Mouse (Mus musculus) spleen, adult 2 months (tissue): Measurements from ENCODE around the gene Ilf2. TPM values are rescaled to one million over a fixed set of nuclear protein-coding genes. Genes with fewer than 3 reads are reported as not detected.

ENCODE experiments used
- DNase-seq, 2 experiments: peaks; one replicate each; pipeline versions ENCODE4 v3.0.0 to v3.0.0-alpha.2; 2012 to 2021; ENCODE audit warnings: low spot score in 2 of 2, low read depth in 1 of 2
- H3K27ac ChIP-seq: fragments of 200-500 bp; 2 replicates; pipeline ENCODE4 v1.5.1; 2012; ENCODE audit warnings: low read length, inconsistent platforms; ENCODE audit not compliant: insufficient read depth
- H3K27me3 ChIP-seq: fragments of 200-500 bp; 2 replicates; pipeline ENCODE4 v1.6.1; 2012; ENCODE audit warnings: mild to moderate bottlenecking, moderate library complexity, low read length, inconsistent platforms; ENCODE audit not compliant: control insufficient read depth, insufficient read depth
- H3K36me3 ChIP-seq: fragments of 200-500 bp; 2 replicates; pipeline ENCODE4 v1.6.1; 2012; ENCODE audit warnings: mild to moderate bottlenecking, low read length, inconsistent platforms; ENCODE audit not compliant: control insufficient read depth, insufficient read depth
- H3K4me1 ChIP-seq: fragments of 200-500 bp; 2 replicates; pipeline ENCODE4 v1.6.1; 2011; ENCODE audit warnings: inconsistent platforms; ENCODE audit not compliant: control insufficient read depth, insufficient read depth, insufficient read length
- H3K4me3 ChIP-seq: fragments of 200-500 bp; 2 replicates; pipeline ENCODE4 v1.5.1; 2011; ENCODE audit warnings: mild to moderate bottlenecking, inconsistent platforms; ENCODE audit not compliant: insufficient read depth, insufficient read length; ENCODE audit errors: extremely low read depth
- CTCF ChIP-seq: fragments of 200-500 bp; IDR thresholded peaks from 2 replicates; pipeline ENCODE4 v1.5.1; 2011; ENCODE audit warnings: mild to moderate bottlenecking, inconsistent platforms; ENCODE audit not compliant: insufficient read depth, insufficient read length, insufficient replicate concordance; ENCODE audit errors: extremely low read depth
- POLR2A ChIP-seq: fragments of 200-500 bp; IDR thresholded peaks from 2 replicates; pipeline ENCODE4 v1.6.1; 2011; ENCODE audit warnings: low read depth, low read length, inconsistent platforms
- WGBS: fragments of 180-500 bp; shearing (Covaris S2); methylation state at CpG from one replicate; pipeline ENCODE4 v1.1.7; 2018; 5-methylcytosine and 5-hydroxymethylcytosine counted together
- polyA plus RNA-seq: library from polyadenylated mRNA; depleted of rRNA; stranded (reverse); fragments of >200 nt; gene quantifications from 2 replicates; pipeline ENCODE4 v1.2.3, GENCODE M21; 2012

Gene Ilf2
- polyA plus RNA-seq, 1 experiment, result 12.3 TPM

- Histone ChIP-seq H3K27ac (no peak overlapping the region), H3K4me3 (no peak overlapping the region), H3K4me1 (no peaks in the 10 kb centered on the region), H3K36me3 (peaks cover 19% of the 10 kb centered on the region), H3K27me3 (no peaks in the 10 kb centered on the region)
- TF ChIP-seq POLR2A, result no peak
- no peak for TF ChIP-seq CTCF
- DNase-seq, result no peak
- WGBS, result 86% methylated on average over 4 of the region's 4 CpGs
Measured at GRCm38 (mm10) chr3:90493831-90494540, 18.1 kb downstream of the Ilf2 start.

- WGBS, result 94% methylated on average over 7 of the region's 7 CpGs
- H3K36me3 ChIP-seq, result peaks cover 24% of the 10 kb centered on the region
- TF ChIP-seq CTCF (no peak), POLR2A (no peak)
- no peak for DNase-seq
- no peak overlapping the region for H3K4me3 ChIP-seq
- H3K4me1 ChIP-seq, result no peaks in the 10 kb centered on the region
- no peaks in the 10 kb centered on the region for H3K27me3 ChIP-seq
- no peak overlapping the region for H3K27ac ChIP-seq
Measured at GRCm38 (mm10) chr3:90495850-90496525, 20.1 kb downstream of the Ilf2 start.

- Histone ChIP-seq H3K27ac (no peak overlapping the region), H3K4me1 (no peaks in the 10 kb centered on the region), H3K27me3 (no peaks in the 10 kb centered on the region), H3K36me3 (peaks cover 37% of the 10 kb centered on the region), H3K4me3 (no peak overlapping the region)
- DNase-seq, result no peak
- no peak for TF ChIP-seq POLR2A
Measured at GRCm38 (mm10) chr3:90497597-90497996, 21.7 kb downstream of the Ilf2 start.

- no peaks in the 10 kb centered on the region for H3K27me3 ChIP-seq
- H3K4me1 ChIP-seq, result peaks cover 5% of the 10 kb centered on the region; the same call in 1 of the 2 replicates
- H3K36me3 ChIP-seq, result peaks cover 52% of the 10 kb centered on the region
- no peak for DNase-seq
- no peak overlapping the region for H3K4me3 ChIP-seq
- 88% methylated on average over 4 of the region's 4 CpGs for WGBS
- H3K27ac ChIP-seq, result no peak overlapping the region
- TF ChIP-seq CTCF (no peak), POLR2A (no peak)
Measured at GRCm38 (mm10) chr3:90503444-90503843, 27.5 kb downstream of the Ilf2 start.

GRCm38 (mm10) chr3:90505216-90505615, 29.3 kb downstream of the Ilf2 start:
- no peak for TF ChIP-seq POLR2A
- TF ChIP-seq CTCF, result no peak
- peaks cover 44% of the 10 kb centered on the region for H3K36me3 ChIP-seq
- no peak for DNase-seq
- WGBS, result 93% methylated on average over 5 of the region's 5 CpGs
- H3K4me1 ChIP-seq, result peaks cover 5% of the 10 kb centered on the region; the same call in 1 of the 2 replicates
- no peak overlapping the region for H3K27ac ChIP-seq
- H3K27me3 ChIP-seq, result no peaks in the 10 kb centered on the region
- no peak overlapping the region for H3K4me3 ChIP-seq

- Histone ChIP-seq H3K4me3 (no peak overlapping the region), H3K27me3 (no peaks in the 10 kb centered on the region), H3K36me3 (peaks cover 37% of the 10 kb centered on the region), H3K4me1 (peaks cover 5% of the 10 kb centered on the region; the same call in 1 of the 2 replicates), H3K27ac (no peak overlapping the region)
- WGBS, result 93% methylated on average over 3 of the region's 3 CpGs
- DNase-seq, result no peak
- TF ChIP-seq CTCF, result no peak
- no peak for TF ChIP-seq POLR2A
Measured at GRCm38 (mm10) chr3:90506362-90506761, 30.4 kb downstream of the Ilf2 start.
